Mouse (Mus musculus): ENCODE data around the gene Cst8. TPM values are rescaled to one million over a fixed set of nuclear protein-coding genes. Genes with fewer than 3 reads are reported as not detected.
"Not testable (repeated sequence)": the region's sequence is repeated elsewhere in the genome, so short reads cannot be mapped to it uniquely, and the experiment has no call there.

Cst8 gene
- total RNA-seq (2015) (not detected in 2 replicates), total RNA-seq (2017) (not detected in 2 replicates)

GRCm38 (mm10) chr2:148798485-148798884 lies at the start of gene Cst8:
TSS of gene Cst8 (plus strand) at chr2:148798785.
- no peak for ATAC-seq (replicated peaks; ENCODE audit: poor library complexity)

- no peak for ATAC-seq (replicated peaks; ENCODE audit: poor library complexity)
Observed at GRCm38 (mm10) chr2:148750058-148750457, 48.5 kb upstream of the Cst8 start, which contains the start of gene Cstl1. TSS of gene Cstl1 (plus strand) at chr2:148750358.

GRCm38 (mm10) chr2:148751893-148752813 lies 46.4 kb upstream of the Cst8 start:
- peak; percentile 95 for ATAC-seq (replicated peaks; ENCODE audit: poor library complexity)

- ATAC-seq (replicated peaks; ENCODE audit: poor library complexity), result 0 out of 2 replicates have a peak, but pooled peaks have one; percentile 10
Observed at GRCm38 (mm10) chr2:148754310-148754846, 44.2 kb upstream of the Cst8 start.

- peak; percentile 92 for ATAC-seq (replicated peaks; ENCODE audit: poor library complexity)
Observed at GRCm38 (mm10) chr2:148763648-148764388, 34.8 kb upstream of the Cst8 start.

GRCm38 (mm10) chr2:148771397-148771796 lies 27.2 kb upstream of the Cst8 start, which contains the start of gene Cst11:
TSS of gene Cst11 (minus strand) at chr2:148771497.
- not testable (repeated sequence) for ATAC-seq (replicated peaks; ENCODE audit: poor library complexity)

- ATAC-seq (replicated peaks; ENCODE audit: poor library complexity), result no peak
Observed at GRCm38 (mm10) chr2:148781709-148782108, 16.9 kb upstream of the Cst8 start, which contains the start of gene 8030411F24Rik. TSS of gene 8030411F24Rik (plus strand) at chr2:148782009.

GRCm38 (mm10) chr2:148789142-148789541 lies 9.4 kb upstream of the Cst8 start, which contains the start of gene Cst12:
TSS of gene Cst12 (plus strand) at chr2:148789361.
- no peak for ATAC-seq (replicated peaks; ENCODE audit: poor library complexity)

GRCm38 (mm10) chr2:148801491-148801921 lies 2.9 kb downstream of the Cst8 start:
- ATAC-seq (replicated peaks; ENCODE audit: poor library complexity), result peak; percentile 37; the same call in 1 of the 2 replicates

GRCm38 (mm10) chr2:148806696-148807095 lies 8.1 kb downstream of the Cst8 start:
- no peak for ATAC-seq (replicated peaks; ENCODE audit: poor library complexity)

- no peak for ATAC-seq (replicated peaks; ENCODE audit: poor library complexity)
Observed at GRCm38 (mm10) chr2:148819909-148820308, 21.3 kb downstream of the Cst8 start, which contains the start of gene Cst13. TSS of gene Cst13 (plus strand) at chr2:148820081.

- no peak for ATAC-seq (replicated peaks; ENCODE audit: poor library complexity)
Observed at GRCm38 (mm10) chr2:148825986-148826385, 27.4 kb downstream of the Cst8 start.

GRCm38 (mm10) chr2:148834912-148835311 lies 36.3 kb downstream of the Cst8 start, which contains the start of gene Cst9:
TSS of gene Cst9 (plus strand) at chr2:148835147.
- ATAC-seq (replicated peaks; ENCODE audit: poor library complexity), result no peak

GRCm38 (mm10) chr2:148838075-148838777 lies 39.6 kb downstream of the Cst8 start:
- ATAC-seq (replicated peaks; ENCODE audit: poor library complexity), result no peak

- no peak for ATAC-seq (replicated peaks; ENCODE audit: poor library complexity)
Observed at GRCm38 (mm10) chr2:148839224-148839623, 40.6 kb downstream of the Cst8 start.

- peak; percentile 94 for ATAC-seq (replicated peaks; ENCODE audit: poor library complexity)
Observed at GRCm38 (mm10) chr2:148851116-148851906, 52.7 kb downstream of the Cst8 start.
